Mouse (Mus musculus): ENCODE results near the gene Gm14085. TPM values are rescaled to one million over a fixed set of nuclear protein-coding genes. Genes with fewer than 3 reads are reported as not detected.
"Not testable (repeated sequence)": the region's sequence is repeated elsewhere in the genome, so short reads cannot be mapped to it uniquely, and the experiment has no call there.

Gm14085 gene
- under 1 TPM; 0.10 to 0.20 TPM for total RNA-seq (2021)
- long read RNA-seq, experiment 1, result 0 reads
- long read RNA-seq, experiment 2, result 0 reads

- intact Hi-C loops (cut with DNase I; ENCODE audit: low total_unique reads), result no loop called here
- DNase-seq, result no peak
These were observed at the start of gene Gm14085 for GRCm38 (mm10) chr2:122484641-122485040. Gene Gm14085 (plus strand): TSS chr2:122484941.

DNA sequence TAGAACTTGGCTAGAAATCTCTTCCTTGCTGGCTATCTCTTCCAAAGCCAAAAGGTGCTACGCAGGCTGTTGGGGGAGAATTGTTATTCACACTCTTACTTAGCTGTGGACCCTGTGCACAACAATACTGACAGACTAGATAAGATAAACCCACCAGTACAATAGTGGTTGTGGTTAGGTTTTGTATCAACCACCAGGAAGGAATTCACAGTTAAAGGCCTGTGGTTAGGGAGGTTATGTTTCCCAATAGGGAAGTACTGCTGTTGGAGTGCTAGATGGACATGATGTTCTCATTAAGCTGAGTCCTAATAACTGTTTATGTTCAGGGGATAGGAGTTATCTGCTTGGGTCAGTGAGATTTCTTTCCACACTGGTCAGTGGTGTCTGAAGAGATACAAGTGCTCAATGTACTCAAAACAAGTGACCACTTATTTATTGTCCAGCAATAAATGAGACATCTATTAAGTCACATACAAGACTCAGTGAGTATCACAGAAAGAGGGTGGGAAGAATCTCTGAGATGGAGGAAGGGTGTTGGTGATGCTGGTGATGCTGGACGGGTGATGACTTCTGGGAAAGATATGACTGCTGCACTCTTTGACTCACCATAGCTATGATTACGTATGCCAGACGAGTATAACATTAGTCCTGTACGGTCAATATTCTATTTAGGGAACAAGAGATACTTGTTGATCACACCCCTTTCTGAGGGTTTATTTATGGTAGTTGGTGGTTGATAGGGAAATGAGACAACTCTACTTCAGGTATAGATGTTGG lies 45.8 kb upstream of the Gm14085 start:
- DNase-seq; intact Hi-C loops (cut with DNase I; ENCODE audit: low total_unique reads): not testable (repeated sequence)

DNA sequence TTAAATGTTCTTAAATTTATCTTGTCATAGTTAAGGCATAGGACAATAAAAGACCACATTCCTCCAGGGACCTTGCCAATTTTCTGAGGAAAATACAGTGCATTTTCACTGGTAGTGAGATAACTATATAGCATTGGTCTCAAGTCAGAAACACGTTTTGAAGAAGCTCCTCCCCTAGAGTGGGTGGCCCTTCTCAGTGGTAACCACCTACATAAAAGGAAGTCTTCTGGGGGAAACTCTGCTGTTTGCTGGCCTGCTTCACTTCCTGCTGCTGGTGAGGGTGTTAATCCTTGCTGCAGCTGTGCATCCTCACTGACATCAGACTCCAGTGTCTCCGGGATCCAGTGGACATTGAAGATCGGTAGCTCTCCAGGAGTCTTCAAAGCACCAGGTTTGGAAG lies 44.2 kb upstream of the Gm14085 start:
- DNase-seq; intact Hi-C loops (cut with DNase I; ENCODE audit: low total_unique reads): not testable (repeated sequence)

DNA sequence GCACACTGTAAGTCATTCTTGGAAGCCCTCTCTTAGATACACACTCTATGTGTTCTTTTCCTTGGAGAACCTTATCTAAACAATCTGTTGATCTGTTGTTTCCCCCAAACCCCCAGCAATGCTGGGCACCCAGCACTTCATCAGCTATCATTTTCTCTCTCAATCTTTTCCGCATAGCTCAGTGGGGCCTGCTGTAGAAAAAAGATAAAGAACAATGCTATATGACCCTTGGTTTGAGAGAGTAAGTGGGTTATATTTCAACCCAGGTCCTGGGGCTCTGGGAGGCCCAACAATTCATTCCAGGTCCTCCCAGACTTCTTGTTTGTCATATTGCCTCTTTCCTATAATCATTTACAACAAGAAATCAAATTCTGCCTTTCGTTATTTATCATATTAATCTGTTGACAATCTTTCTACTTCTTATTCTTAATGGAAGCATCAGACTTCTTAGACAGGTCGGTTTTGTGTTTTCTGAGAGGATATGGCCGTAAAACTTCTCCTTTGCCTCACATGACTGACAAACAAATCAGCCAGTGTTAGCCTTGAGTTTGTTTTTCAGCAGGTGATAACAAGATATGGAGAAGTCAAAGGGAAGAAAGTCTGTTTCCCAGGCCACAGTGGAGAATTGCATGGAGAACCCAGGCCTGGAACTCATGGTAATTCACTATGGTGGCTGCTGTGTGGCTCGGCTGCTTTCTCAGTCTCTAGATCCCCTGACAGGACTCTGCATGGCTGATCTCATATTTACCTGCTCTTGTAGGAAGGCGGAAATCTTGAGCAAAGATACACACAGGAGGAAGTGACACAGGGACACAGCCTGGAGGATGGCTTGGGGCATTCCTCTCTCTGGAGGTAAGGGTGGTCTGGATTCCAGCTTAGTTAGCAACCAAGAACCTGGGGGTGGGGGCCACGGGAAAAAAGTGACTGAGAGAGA lies 43.5 kb upstream of the Gm14085 start:
- intact Hi-C loops (cut with DNase I; ENCODE audit: low total_unique reads), result no loop called here
- DNase-seq, result no peak

GRCm38 (mm10) chr2:122450351-122450750 lies 34.4 kb upstream of the Gm14085 start:
- DNase-seq, result no peak
- intact Hi-C loops (cut with DNase I; ENCODE audit: low total_unique reads), result no loop called here

DNA sequence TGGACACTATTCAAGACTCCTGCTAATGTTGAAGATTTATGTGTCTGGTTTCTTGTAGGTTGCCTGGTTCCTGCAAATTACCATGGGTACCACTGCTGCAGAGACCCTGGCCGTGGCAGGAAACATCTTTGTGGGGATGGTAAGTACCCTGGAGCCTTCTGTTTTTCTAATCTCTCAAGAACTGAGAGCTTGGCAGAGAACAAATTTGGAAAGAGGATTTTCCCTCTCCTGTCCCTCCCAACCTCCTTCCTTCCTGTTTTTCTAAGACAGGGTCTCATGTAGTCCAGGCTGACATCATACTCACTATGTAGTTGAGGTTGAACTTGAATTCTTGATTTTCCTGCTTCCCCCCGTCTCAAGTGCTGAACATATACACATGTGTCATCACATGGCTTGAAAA lies 32.3 kb upstream of the Gm14085 start:
- intact Hi-C loops (cut with DNase I; ENCODE audit: low total_unique reads), result no loop called here
- DNase-seq, result no peak

GRCm38 (mm10) chr2:122466901-122467300 lies 17.8 kb upstream of the Gm14085 start:
- DNase-seq, result no peak
- intact Hi-C loops (cut with DNase I; ENCODE audit: low total_unique reads), result loop anchor here (5.0 to 10.0 kb wide), 2 partner anchors 85 to 158 kb away; no protein-coding TSS in a partner anchor

DNA sequence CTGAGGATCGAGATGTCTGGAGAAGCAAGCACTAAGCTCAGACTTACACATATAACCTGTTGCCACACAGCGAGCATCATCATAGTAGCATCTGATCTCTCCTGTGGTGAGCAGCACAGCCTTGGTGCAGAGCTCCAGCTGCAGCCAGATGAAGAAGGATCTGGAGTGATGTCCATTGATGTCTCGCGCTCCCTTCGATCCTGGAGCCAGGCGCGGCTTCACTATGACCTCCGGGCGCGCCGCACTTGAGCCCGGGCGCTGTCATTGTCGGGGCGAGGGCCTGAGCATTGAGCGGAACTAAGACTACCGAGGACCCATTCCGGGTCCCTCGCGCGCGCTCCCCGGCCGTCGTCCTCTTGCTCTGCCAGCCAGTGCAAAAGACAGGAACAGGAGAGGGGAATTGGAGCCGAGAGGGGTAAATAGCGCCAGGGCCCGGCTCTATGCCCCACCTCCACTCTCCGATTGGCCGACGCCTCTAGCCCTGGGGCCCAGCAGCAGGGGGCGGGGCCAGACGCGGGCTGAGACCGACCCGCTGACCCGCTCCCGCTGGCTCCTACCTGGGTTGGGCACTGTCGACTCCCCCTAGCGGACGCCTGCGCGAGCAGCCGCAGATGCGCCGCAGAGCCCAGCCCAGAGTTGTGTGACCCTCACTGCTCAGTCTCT lies 17.3 kb upstream of the Gm14085 start:
- DNase-seq, result peak; percentile 96
- intact Hi-C loops (cut with DNase I; ENCODE audit: low total_unique reads), result loop anchor here (5.0 to 10.0 kb wide), 2 partner anchors 85 to 157 kb away; no protein-coding TSS in a partner anchor

- DNase-seq, result no peak
- intact Hi-C loops (cut with DNase I; ENCODE audit: low total_unique reads), result loop anchor here (5.0 to 10.0 kb wide), 2 partner anchors 87 to 156 kb away; no protein-coding TSS in a partner anchor
These were observed 15.5 kb upstream of the Gm14085 start for GRCm38 (mm10) chr2:122469221-122469620.

- intact Hi-C loops (cut with DNase I; ENCODE audit: low total_unique reads), result no loop called here
These were observed 8.2 kb upstream of the Gm14085 start for GRCm38 (mm10) chr2:122476585-122476984.

DNA sequence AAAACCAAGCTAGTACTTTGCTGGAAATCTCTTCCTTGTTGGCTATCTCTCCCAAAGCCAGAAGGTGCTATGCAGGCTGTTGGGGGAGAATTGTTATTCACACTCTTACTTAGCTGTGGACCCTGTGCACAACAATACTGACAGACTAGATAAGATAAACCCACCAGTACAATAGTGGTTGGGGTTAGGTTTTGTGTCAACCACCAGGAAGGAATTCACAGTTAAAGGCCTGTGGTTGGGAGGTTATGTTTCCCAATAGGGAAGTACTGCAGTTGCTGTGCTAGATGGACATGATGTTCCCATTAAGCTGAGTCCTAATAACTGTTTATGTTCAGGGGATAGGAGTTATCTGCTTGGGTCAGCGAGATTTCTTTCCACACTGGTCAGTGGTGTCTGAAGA lies 954 bp upstream of the Gm14085 start:
- DNase-seq; intact Hi-C loops (cut with DNase I; ENCODE audit: low total_unique reads): not testable (repeated sequence)

More at GRCm38 (mm10) chr2:122476585-122476984, 8.2 kb upstream of the Gm14085 start:
- DNase-seq, result no peak

- DNase-seq; intact Hi-C loops (cut with DNase I; ENCODE audit: low total_unique reads): not testable (repeated sequence)
These were observed 913 bp downstream of the Gm14085 start for GRCm38 (mm10) chr2:122485654-122486053.

- intact Hi-C loops (cut with DNase I; ENCODE audit: low total_unique reads); DNase-seq: not testable (repeated sequence)
These were observed 1.4 kb downstream of the Gm14085 start for GRCm38 (mm10) chr2:122486122-122486521.

DNA sequence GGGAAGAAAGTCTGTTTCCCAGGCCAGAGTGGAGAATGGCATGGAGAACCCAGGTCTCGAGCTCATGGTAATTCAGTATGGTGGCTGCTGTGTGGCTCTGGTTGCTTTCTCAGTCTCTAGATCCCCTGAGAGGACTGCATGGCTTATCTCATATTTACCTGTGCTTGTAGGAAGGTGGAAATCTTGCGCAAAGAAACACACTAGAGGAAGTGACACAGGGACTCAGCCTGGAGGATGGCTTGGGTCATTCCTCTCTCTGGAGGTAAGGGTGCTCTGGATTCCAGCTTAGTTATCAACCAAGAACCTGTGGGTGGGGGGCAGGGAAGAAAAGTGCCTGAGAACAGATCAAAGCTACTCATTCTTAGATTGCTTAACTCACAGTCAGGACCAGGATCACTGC lies 1.9 kb downstream of the Gm14085 start:
- DNase-seq, result no peak
- intact Hi-C loops (cut with DNase I; ENCODE audit: low total_unique reads), result no loop called here

DNA sequence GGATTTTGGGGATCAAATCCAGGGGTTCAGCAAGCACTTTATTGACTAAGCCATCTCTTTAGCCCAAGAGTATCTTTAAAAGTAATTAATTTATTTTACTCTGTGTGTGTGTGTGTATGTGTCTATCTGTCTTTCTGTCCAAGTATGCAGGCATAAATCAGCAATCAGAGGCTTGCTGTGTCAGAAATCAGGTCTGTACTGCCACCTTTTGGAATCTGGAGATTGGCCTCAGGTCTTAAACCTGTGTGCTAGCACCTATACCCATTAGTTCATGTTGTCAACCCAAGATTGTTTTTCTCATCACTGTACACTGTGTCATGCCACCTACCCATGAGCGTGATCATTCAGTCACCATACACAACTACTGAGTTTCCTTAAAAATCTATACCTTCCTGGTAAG lies 45.0 kb downstream of the Gm14085 start:
- intact Hi-C loops (cut with DNase I; ENCODE audit: low total_unique reads); DNase-seq: not testable (repeated sequence)

GRCm38 (mm10) chr2:122531290-122531689 lies 46.5 kb downstream of the Gm14085 start:
- no peak for DNase-seq
- intact Hi-C loops (cut with DNase I; ENCODE audit: low total_unique reads), result no loop called here

- DNase-seq, result no peak
- intact Hi-C loops (cut with DNase I; ENCODE audit: low total_unique reads), result no loop called here
These were observed 47.0 kb downstream of the Gm14085 start for GRCm38 (mm10) chr2:122531726-122532125.

DNA sequence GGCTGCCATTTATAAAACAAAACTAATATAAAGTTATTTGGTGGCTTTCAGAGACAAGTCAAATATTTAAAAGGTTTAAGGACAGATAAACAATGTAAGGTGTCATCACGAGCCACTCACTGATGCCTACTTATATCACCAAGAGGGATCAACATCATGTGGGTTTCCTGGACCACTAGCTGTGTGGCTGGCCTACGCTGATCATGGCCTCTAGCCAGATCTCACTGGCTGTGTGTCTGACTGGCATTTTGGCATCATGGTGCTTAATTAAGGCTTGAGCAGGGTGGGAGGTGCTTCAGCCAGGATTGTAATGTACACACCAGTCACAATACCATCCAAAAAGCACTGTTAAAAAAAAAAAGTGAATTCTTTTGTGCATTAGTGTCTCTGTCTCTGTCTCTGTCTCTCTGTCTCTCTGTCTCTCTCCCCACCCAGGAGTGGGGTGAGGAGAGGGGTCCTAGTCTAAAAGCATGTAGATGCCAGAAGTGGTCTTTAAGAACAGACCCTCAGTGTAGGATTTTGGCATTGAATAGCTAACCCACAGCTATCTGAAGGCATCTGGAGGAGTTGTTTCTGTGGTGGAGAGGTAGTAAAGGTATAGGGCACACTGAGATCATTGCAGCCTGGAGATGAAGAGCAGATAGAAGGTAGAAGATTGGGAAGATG lies 47.5 kb downstream of the Gm14085 start:
- DNase-seq, result no peak
- intact Hi-C loops (cut with DNase I; ENCODE audit: low total_unique reads), result no loop called here

- DNase-seq, result no peak
- intact Hi-C loops (cut with DNase I; ENCODE audit: low total_unique reads), result no loop called here
These were observed 48.1 kb downstream of the Gm14085 start for GRCm38 (mm10) chr2:122532802-122533186.

All from gastrocnemius, postnatal 14 days (tissue).